Mouse (Mus musculus): ENCODE measurements around the gene Cd9.

GRCm38 (mm10) chr6:125470616-125471015 lies 24.0 kb downstream of the Cd9 start:
- TF ChIP-seq CTCF (conservative IDR thresholded peaks at IDR 0.05 in 1 of 2, IDR thresholded peaks at IDR 0.05 in 1 of 2; ENCODE audit: low read depth in 2 of 2, low read length in 2 of 2) (no peak), POLR2A (IDR thresholded peaks at IDR 0.05; ENCODE audit: low read depth, low read length) (no peak), ZNF384 (IDR thresholded peaks at IDR 0.05; ENCODE audit: low read depth, low read length) (no peak), POLR2AphosphoS2 (IDR thresholded peaks at IDR 0.05; ENCODE audit: low read depth, low read length) (no peak), EP300 (IDR thresholded peaks at IDR 0.05; ENCODE audit: low read length) (no peak), ZMIZ1 (IDR thresholded peaks at IDR 0.05; ENCODE audit: low read depth, low read length) (no peak), MYC (IDR thresholded peaks at IDR 0.05; ENCODE audit: low read depth, low read length) (no peak), ZC3H11A (IDR thresholded peaks at IDR 0.05; ENCODE audit: low read depth, low read length) (no peak), ELF1 (IDR thresholded peaks at IDR 0.05; ENCODE audit: low read depth, low read length) (no peak), E2F4 (IDR thresholded peaks at IDR 0.05; ENCODE audit: insufficient replicate concordance, low read depth, low read length) (no peak), NELFE (IDR thresholded peaks at IDR 0.05; ENCODE audit: low read depth, low read length) (no peak), SMC3 (IDR thresholded peaks at IDR 0.05; ENCODE audit: low read depth, low read length) (no peak)

All from CH12.LX (cell line).